Mouse (Mus musculus): ENCODE measurements around the gene Gm10382.
A peak's percentile ranks its signal among the peaks of the same experiment; 100 is the strongest.
"Not testable (repeated sequence)": the region's sequence is repeated elsewhere in the genome, so short reads cannot be mapped to it uniquely, and the experiment has no call there.

Gm10382 gene

GRCm38 (mm10) chr5:125413763-125414162, 24.6 kb downstream of the Gm10382 start:
- DNase-seq (ENCODE audit: low read depth, low spot score), result no peak

DNA sequence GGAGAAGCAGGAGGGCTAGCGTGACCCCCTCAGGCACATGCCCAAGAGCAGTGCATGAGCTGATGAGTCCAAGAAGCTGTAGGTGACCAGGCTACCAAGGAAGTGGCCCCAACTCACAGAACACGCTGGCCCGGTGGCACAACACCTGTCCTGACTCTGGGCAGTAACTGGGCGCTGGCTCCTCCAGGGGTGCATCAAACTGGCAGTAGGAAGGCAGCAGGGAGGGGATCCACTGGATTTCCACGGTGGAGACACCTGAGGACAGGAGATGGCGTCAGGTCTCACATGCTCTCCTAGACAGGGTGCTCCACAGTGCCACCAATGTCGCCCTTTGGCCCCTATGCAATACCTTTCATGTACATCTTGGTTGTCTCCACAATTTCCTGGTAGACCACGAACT, 27.1 kb downstream of the Gm10382 start:
- DNase-seq (ENCODE audit: low read depth, low spot score), result no peak

DNA sequence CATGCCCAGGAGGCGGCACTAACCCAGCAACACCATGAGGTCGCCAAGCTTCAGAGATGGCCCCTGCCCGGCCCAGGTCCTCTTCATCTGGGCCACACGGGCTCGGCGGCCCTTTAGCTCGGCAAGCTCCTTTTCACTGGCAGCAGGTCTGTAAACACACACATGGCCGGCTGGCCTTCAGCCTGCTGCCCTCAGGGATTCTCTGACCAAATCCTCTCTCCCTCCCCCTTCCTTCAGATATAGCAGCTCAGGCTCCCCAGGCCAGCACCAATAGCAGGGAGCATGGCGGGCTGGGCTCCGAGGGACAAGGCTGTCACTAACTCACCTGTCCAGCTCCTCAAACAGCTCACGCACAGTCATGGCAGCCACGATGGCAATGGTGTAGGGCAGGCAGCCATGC, 29.5 kb downstream of the Gm10382 start:
- no peak for DNase-seq (ENCODE audit: low read depth, low spot score)

DNA sequence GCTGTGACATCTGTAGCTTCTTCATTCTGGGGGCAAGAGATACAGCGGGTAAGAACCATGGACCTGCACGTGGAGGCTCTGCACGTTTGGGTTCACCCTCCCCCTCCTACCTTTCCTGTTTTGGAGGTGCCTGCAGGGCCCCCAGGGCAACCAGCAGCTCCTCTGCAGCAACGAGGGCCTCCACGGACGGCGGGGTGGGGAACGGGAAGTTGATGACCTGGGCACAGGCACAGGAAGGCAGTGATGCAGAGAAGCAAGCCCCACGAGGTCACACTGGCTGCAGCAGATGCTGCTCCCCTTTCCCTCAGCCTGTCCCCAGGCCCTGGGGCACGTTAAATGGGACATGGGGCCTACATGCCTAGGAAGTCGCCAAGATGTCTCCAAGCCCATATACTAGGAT, 30.0 kb downstream of the Gm10382 start:
- DNase-seq (ENCODE audit: low read depth, low spot score), result no peak

DNA sequence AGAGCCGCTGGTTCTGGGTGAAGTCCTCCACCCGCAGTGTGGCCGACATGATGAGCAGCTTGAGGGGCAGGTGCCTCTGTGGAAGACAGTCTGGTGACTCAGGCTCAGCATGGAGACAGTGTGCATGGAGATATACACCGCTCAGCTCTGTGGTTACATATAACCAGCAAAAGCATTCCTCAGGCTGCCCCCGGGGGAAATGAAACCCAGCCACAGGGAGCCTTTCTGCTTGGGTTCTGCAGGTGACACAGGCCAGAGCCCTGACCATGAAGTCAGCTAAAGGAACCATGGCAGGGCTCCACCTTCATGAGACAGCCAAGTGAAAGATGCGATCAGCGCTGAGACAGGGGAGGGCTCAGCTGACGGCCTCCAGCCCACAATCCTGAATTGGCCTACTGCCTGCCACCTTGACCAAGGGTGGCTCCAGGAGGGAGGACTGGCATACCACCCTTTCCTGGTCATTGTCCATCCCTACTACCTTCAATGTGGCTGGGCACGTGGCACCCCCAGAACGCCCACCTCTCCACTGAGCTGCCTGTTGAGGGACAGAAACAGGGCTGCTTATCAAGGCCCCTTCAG, 36.7 kb downstream of the Gm10382 start:
- no peak for DNase-seq (ENCODE audit: low read depth, low spot score)

DNA sequence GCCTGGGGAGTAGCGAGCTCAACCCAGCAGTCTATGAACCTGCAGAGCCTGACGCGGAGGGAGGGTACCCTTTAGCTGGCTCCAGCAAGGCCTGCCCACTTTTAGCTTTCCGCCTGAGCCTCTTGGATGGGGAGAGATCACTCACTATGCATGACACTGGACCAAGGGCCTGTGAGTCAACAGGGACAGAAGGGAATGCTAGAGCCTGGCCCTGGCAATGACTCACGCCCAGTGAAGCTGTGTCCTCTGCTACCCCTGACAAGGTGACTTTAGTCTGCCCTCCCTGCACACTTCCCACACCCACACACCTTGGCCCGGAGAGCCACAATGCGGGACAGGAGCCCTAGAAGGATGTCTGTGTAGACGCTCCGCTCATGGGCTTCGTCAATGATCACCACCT, 37.2 kb downstream of the Gm10382 start:
- DNase-seq (ENCODE audit: low read depth, low spot score), result no peak

GRCm38 (mm10) chr5:125432324-125432723, 43.2 kb downstream of the Gm10382 start:
- DNase-seq (ENCODE audit: low read depth, low spot score), result not testable (repeated sequence)

DNA sequence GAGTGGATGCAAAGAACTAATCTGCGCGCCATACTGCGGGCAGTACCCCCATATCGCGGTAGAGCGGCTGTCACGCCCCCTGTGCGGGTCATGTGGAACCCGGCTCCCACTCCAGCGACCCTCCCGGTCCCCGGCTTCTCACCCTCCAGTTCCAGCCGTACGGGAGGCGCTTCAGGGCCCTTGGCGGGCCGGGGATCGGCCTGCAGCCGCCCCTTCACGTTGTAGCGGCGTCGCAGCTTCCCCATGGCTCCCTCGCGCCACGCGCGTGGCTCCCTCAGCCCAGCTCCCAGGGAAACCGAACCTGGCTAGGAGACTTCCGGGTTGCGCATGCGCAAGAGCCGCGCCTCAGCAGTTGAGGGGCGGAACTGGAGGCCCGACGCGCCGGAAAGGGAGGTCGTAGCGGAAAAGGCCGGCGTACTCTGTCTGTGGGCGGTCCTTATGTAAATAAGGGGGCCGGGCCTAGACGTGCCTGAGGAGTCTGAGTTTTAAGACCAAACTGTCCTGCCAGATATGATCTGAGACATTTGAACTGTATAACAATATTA, 44.7 kb downstream of the Gm10382 start, which contains the start of gene Dhx37:
TSS of gene Dhx37 (minus strand) at position 329 of the 545 bp plus-strand sequence.
- peak; percentile 93 for DNase-seq (ENCODE audit: low read depth, low spot score)

GRCm38 (mm10) chr5:125434347-125434746, 45.2 kb downstream of the Gm10382 start:
- not testable (repeated sequence) for DNase-seq (ENCODE audit: low read depth, low spot score)

Measured in c-Kit-negative CD71-positive TER-119-positive erythroid progenitor cells, embryonic 14.5 days (primary cell).